Mouse (Mus musculus): ENCODE results near the gene 5730522E02Rik.

GRCm38 (mm10) chr11:26129054-26129453 lies 81.5 kb downstream of the 5730522E02Rik start:
- TF ChIP-seq CTCF (IDR thresholded peaks at IDR 0.05; ENCODE audit: low read depth, low read length) (no peak), POLR2A (IDR thresholded peaks at IDR 0.05; ENCODE audit: borderline replicate concordance, low read depth, low read length) (no peak)
